Mouse (Mus musculus): Measurements from ENCODE around the gene Cmss1. TPM values are rescaled to one million over a fixed set of nuclear protein-coding genes. Genes with fewer than 3 reads are reported as not detected.

The Cmss1 gene
- polyA plus RNA-seq, 1 experiment, result 18.8 TPM

- TF ChIP-seq POLR2A (IDR thresholded peaks at IDR 0.05; ENCODE audit: borderline replicate concordance, control insufficient read depth, low read depth, low read length), result no peak
- no peak for TF ChIP-seq CTCF (IDR thresholded peaks at IDR 0.05; ENCODE audit: control insufficient read depth, insufficient read depth, low read length)
- no peak overlapping the region for H3K27ac ChIP-seq (ENCODE audit: control insufficient read depth, insufficient read depth, low read depth, low read length, poor library complexity)
- H3K4me3 ChIP-seq (replicated peaks; ENCODE audit: control insufficient read depth, low read depth, low read length), result no peak overlapping the region
- 84% methylated on average over 2 of the region's 2 CpGs for WGBS
- H3K4me1 ChIP-seq (ENCODE audit: control insufficient read depth, insufficient read depth, low read length), result no peaks in the 10 kb centered on the region; the same call in 1 of the 2 replicates
These were observed 128.2 kb downstream of the Cmss1 start for GRCm38 (mm10) chr16:57478451-57478850.

- no peak for TF ChIP-seq POLR2A (IDR thresholded peaks at IDR 0.05; ENCODE audit: borderline replicate concordance, control insufficient read depth, low read depth, low read length)
- no peak for TF ChIP-seq CTCF (IDR thresholded peaks at IDR 0.05; ENCODE audit: control insufficient read depth, insufficient read depth, low read length)
- no peak overlapping the region for H3K4me3 ChIP-seq (replicated peaks; ENCODE audit: control insufficient read depth, low read depth, low read length)
- H3K27ac ChIP-seq (ENCODE audit: control insufficient read depth, insufficient read depth, low read depth, low read length, poor library complexity), result no peak overlapping the region
- peaks cover 1% of the 10 kb centered on the region; the same call in 1 of the 2 replicates for H3K4me1 ChIP-seq (ENCODE audit: control insufficient read depth, insufficient read depth, low read length)
- WGBS, result 89% methylated on average over 10 of the region's 10 CpGs
These were observed 133.1 kb downstream of the Cmss1 start for GRCm38 (mm10) chr16:57473415-57474085.

- Histone ChIP-seq H3K4me1 (ENCODE audit: control insufficient read depth, insufficient read depth, low read length) (peaks cover 1% of the 10 kb centered on the region; the same call in 1 of the 2 replicates), H3K4me3 (replicated peaks; ENCODE audit: control insufficient read depth, low read depth, low read length) (no peak overlapping the region), H3K27ac (ENCODE audit: control insufficient read depth, insufficient read depth, low read depth, low read length, poor library complexity) (no peak overlapping the region)
- TF ChIP-seq CTCF (IDR thresholded peaks at IDR 0.05; ENCODE audit: control insufficient read depth, insufficient read depth, low read length) (no peak), POLR2A (IDR thresholded peaks at IDR 0.05; ENCODE audit: borderline replicate concordance, control insufficient read depth, low read depth, low read length) (no peak)
These were observed 135.6 kb downstream of the Cmss1 start for GRCm38 (mm10) chr16:57471071-57471470.

- Histone ChIP-seq H3K4me3 (replicated peaks; ENCODE audit: control insufficient read depth, low read depth, low read length) (no peak overlapping the region), H3K27ac (ENCODE audit: control insufficient read depth, insufficient read depth, low read depth, low read length, poor library complexity) (peak overlapping the region; percentile 79), H3K4me1 (ENCODE audit: control insufficient read depth, insufficient read depth, low read length) (peaks cover 1% of the 10 kb centered on the region; the same call in 1 of the 2 replicates)
- WGBS, result 70% methylated on average over 12 of the region's 12 CpGs
- TF ChIP-seq CTCF (IDR thresholded peaks at IDR 0.05; ENCODE audit: control insufficient read depth, insufficient read depth, low read length) (no peak), POLR2A (IDR thresholded peaks at IDR 0.05; ENCODE audit: borderline replicate concordance, control insufficient read depth, low read depth, low read length) (no peak)
These were observed 136.3 kb downstream of the Cmss1 start for GRCm38 (mm10) chr16:57470286-57470830.

- no peak for TF ChIP-seq POLR2A (IDR thresholded peaks at IDR 0.05; ENCODE audit: borderline replicate concordance, control insufficient read depth, low read depth, low read length)
- TF ChIP-seq CTCF (IDR thresholded peaks at IDR 0.05; ENCODE audit: control insufficient read depth, insufficient read depth, low read length), result no peak
- Histone ChIP-seq H3K27ac (ENCODE audit: control insufficient read depth, insufficient read depth, low read depth, low read length, poor library complexity) (no peak overlapping the region), H3K4me3 (replicated peaks; ENCODE audit: control insufficient read depth, low read depth, low read length) (no peak overlapping the region), H3K4me1 (ENCODE audit: control insufficient read depth, insufficient read depth, low read length) (peaks cover 1% of the 10 kb centered on the region; the same call in 1 of the 2 replicates)
- WGBS, result 73% methylated on average over 2 of the region's 2 CpGs
These were observed 136.8 kb downstream of the Cmss1 start for GRCm38 (mm10) chr16:57469869-57470268.

- peaks cover 1% of the 10 kb centered on the region; the same call in 1 of the 2 replicates for H3K4me1 ChIP-seq (ENCODE audit: control insufficient read depth, insufficient read depth, low read length)
- no peak overlapping the region for H3K27ac ChIP-seq (ENCODE audit: control insufficient read depth, insufficient read depth, low read depth, low read length, poor library complexity)
- WGBS, result 40% methylated on average over 4 of the region's 4 CpGs
- no peak overlapping the region for H3K4me3 ChIP-seq (replicated peaks; ENCODE audit: control insufficient read depth, low read depth, low read length)
- TF ChIP-seq POLR2A (IDR thresholded peaks at IDR 0.05; ENCODE audit: borderline replicate concordance, control insufficient read depth, low read depth, low read length), result no peak
- TF ChIP-seq CTCF (IDR thresholded peaks at IDR 0.05; ENCODE audit: control insufficient read depth, insufficient read depth, low read length), result no peak
These were observed 137.4 kb downstream of the Cmss1 start for GRCm38 (mm10) chr16:57469301-57469700.

GRCm38 (mm10) chr16:57465386-57465913, 141.2 kb downstream of the Cmss1 start:
- 79% methylated on average over 9 of the region's 9 CpGs for WGBS
- Histone ChIP-seq H3K4me1 (ENCODE audit: control insufficient read depth, insufficient read depth, low read length) (no peaks in the 10 kb centered on the region; the same call in 1 of the 2 replicates), H3K27ac (ENCODE audit: control insufficient read depth, insufficient read depth, low read depth, low read length, poor library complexity) (no peak overlapping the region), H3K4me3 (replicated peaks; ENCODE audit: control insufficient read depth, low read depth, low read length) (no peak overlapping the region)
- TF ChIP-seq POLR2A (IDR thresholded peaks at IDR 0.05; ENCODE audit: borderline replicate concordance, control insufficient read depth, low read depth, low read length) (no peak), CTCF (IDR thresholded peaks at IDR 0.05; ENCODE audit: control insufficient read depth, insufficient read depth, low read length) (no peak)

- no peak overlapping the region for H3K27ac ChIP-seq (ENCODE audit: control insufficient read depth, insufficient read depth, low read depth, low read length, poor library complexity)
- no peaks in the 10 kb centered on the region for H3K4me1 ChIP-seq (ENCODE audit: control insufficient read depth, insufficient read depth, low read length)
- H3K4me3 ChIP-seq (replicated peaks; ENCODE audit: control insufficient read depth, low read depth, low read length), result no peak overlapping the region
- 74% methylated on average over 2 of the region's 2 CpGs for WGBS
- TF ChIP-seq CTCF (IDR thresholded peaks at IDR 0.05; ENCODE audit: control insufficient read depth, insufficient read depth, low read length) (no peak), POLR2A (IDR thresholded peaks at IDR 0.05; ENCODE audit: borderline replicate concordance, control insufficient read depth, low read depth, low read length) (no peak)
These were observed 150.7 kb downstream of the Cmss1 start for GRCm38 (mm10) chr16:57456003-57456402.

All from bone marrow, adult 2 months (tissue).